Mouse (Mus musculus) inflammation-experienced regulatory T-cells, adult 16 weeks (primary cell): ENCODE data around the gene Ebpl. TPM values are rescaled to one million over a fixed set of nuclear protein-coding genes. Genes with fewer than 3 reads are reported as not detected.

Experiments used
- polyA plus RNA-seq: library from polyadenylated mRNA; unstranded; fragments of 100-300 nt; shearing (Covaris generic); gene quantifications from one replicate; pipeline ENCODE4 v1.2.1, GENCODE M21; 2017

Ebpl gene
- 15.3 TPM for polyA plus RNA-seq

DNA sequence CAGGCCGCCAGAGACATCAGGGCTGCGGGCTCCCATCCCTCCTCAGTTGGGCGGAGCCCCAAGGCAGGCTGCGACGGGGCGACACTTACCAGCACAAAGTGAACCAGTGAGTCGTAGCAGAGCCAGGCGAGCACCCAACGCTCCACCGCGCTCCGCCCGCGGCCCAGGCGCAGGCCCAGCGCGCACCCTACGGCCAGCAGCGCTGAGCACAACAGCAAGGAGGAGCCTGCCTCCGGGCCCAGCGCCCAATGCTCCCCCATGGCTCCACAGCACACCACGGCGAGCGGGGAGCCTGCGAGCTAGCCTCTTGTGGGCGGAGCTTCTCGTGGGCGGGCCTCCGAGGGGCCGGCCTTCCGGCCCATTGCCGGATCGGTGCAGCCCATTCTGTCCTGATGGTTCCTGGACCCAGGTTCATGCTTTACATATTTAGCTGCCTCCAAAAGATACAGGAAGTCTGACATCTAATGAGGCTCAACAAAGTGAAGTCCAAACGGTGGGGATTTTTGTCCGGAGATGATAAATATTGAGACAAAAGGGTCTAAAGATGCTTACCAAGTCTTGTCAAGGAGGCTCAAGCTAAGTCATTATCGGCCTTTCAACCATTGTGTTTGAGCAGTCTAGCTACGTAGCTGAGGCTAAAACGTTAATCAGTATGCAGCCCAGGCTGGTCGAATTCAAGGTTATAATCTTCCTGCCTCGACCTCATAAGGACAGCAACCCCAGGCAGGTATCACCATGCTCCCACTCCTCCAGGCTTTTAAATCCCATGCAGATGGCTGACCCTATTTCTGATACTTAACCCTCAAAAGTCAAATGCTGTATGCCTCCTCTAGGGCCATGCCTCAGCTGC lies at the start of gene Ebpl:
Ebpl (minus strand) TSS at position 309 of the 850 bp plus-strand sequence.

DNA sequence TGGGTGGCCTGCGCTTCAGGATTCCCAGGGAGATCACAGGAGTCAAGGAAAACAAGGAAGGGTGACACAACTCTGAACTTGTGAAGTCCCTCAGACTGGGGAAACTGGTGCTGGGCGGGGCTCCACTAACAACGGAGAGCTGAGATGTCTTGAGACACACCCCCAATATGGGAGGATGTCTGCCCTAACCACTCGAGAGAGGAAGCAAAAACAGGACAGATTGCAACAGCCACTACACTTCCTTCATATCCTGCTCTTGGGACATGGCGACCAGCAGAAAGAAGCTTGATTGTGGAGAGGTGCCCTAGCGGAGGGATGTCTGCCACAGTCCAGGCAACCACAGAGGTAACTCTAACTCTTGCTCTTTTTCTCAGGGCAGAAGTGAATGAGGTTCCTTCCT lies 50.6 kb downstream of the Ebpl start, which contains the start of gene Arl11:
Arl11 (plus strand) TSS at position 161 of the 400 bp plus-strand sequence.

Other genes with a start within 250 kb of the Ebpl start
- gene Sacs, start 222.0 kb downstream of the Ebpl start, polyA plus RNA-seq = 10.3 TPM
- not detected for gene Sgcg, start 101.9 kb downstream of the Ebpl start, polyA plus RNA-seq
- 0.72 TPM for gene Arl11, start 50.7 kb downstream of the Ebpl start, polyA plus RNA-seq
- 53.9 TPM for gene Kpna3, start 79.4 kb upstream of the Ebpl start, polyA plus RNA-seq
- gene Spryd7, start 196.4 kb upstream of the Ebpl start, polyA plus RNA-seq = 11.6 TPM
- 9.0 TPM for gene Trim13, start 237.8 kb upstream of the Ebpl start, polyA plus RNA-seq
- 0.55 TPM for gene Kcnrg, start 247.0 kb upstream of the Ebpl start, polyA plus RNA-seq